Mouse (Mus musculus): ENCODE measurements around the gene Prkcb. TPM values are rescaled to one million over a fixed set of nuclear protein-coding genes. Genes with fewer than 3 reads are reported as not detected.

The Prkcb gene
- polyA plus RNA-seq, 1 experiment from 2014 or later = 2.1 TPM

DNA sequence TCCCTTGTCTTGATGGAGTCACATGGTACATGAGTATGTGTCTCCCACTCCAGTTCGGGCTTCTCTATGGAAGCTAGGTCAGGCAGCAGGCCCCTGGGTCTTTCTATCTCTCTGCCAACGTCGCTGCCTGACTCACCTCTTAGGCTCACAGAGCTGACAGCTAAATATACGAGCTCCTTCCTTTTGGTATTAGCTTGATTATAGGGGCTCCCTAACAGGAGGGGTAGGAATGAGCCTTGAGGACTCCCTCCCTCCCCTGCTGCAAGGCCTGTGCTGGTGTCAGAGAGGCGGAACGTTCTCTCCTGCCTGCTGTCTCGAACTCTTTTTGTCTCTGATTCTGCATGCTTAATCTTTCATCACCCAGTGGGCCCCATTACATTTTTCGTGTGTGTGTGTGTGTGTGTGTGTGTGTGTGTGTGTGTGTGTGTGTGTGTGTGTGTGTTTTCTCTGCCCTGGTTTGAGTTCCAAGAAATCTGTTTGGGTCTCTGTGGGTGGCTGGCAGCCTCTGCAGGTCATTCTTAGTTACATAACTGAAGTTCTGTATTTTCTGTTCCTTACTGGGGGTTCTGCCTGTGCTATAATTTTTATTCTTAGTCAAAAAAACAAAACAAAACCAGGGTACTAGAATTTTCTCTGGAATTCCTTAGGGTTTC, 33.6 kb downstream of the Prkcb start:
- H3K4me2 ChIP-seq (ENCODE audit: low read length) = no peak overlapping the region
- no peak overlapping the region for H3K9ac ChIP-seq (ENCODE audit: low read depth, low read length)
- WGBS = 52% methylated on average over 8 of the region's 8 CpGs
- no peak for ATAC-seq (replicated peaks; ENCODE audit: low FRiP score, low read depth)
- H3K9me3 ChIP-seq (replicated peaks; ENCODE audit: low read length) = no peaks in the 10 kb centered on the region
- H3K27me3 ChIP-seq (ENCODE audit: insufficient read depth, low read length) = no peaks in the 10 kb centered on the region
- TF ChIP-seq CTCF (IDR thresholded peaks at IDR 0.05; ENCODE audit: low read depth) = no peak
- H3K4me3 ChIP-seq (replicated peaks; ENCODE audit: low read depth, low read length) = no peak overlapping the region
- H3K4me1 ChIP-seq (replicated peaks; ENCODE audit: insufficient read depth, low read length) = no peaks in the 10 kb centered on the region
- H3K27ac ChIP-seq = no peak overlapping the region
- no peak for DNase-seq (ENCODE audit: low spot score)
- H3K36me3 ChIP-seq (ENCODE audit: insufficient read depth, low read length) = no peaks in the 10 kb centered on the region

GRCm38 (mm10) chr7:122327942-122328341, 39.4 kb downstream of the Prkcb start:
- Histone ChIP-seq H3K9me3 (replicated peaks; ENCODE audit: low read length) (no peaks in the 10 kb centered on the region), H3K27me3 (ENCODE audit: insufficient read depth, low read length) (no peaks in the 10 kb centered on the region), H3K27ac (no peak overlapping the region), H3K36me3 (ENCODE audit: insufficient read depth, low read length) (no peaks in the 10 kb centered on the region), H3K4me2 (ENCODE audit: low read length) (no peak overlapping the region), H3K9ac (ENCODE audit: low read depth, low read length) (no peak overlapping the region), H3K4me1 (replicated peaks; ENCODE audit: insufficient read depth, low read length) (no peaks in the 10 kb centered on the region), H3K4me3 (replicated peaks; ENCODE audit: low read depth, low read length) (no peak overlapping the region)
- TF ChIP-seq CTCF (IDR thresholded peaks at IDR 0.05; ENCODE audit: low read depth) = no peak
- no peak for ATAC-seq (replicated peaks; ENCODE audit: low FRiP score, low read depth)
- 89% methylated on average over 3 of the region's 3 CpGs for WGBS
- no peak for DNase-seq (ENCODE audit: low spot score)

DNA sequence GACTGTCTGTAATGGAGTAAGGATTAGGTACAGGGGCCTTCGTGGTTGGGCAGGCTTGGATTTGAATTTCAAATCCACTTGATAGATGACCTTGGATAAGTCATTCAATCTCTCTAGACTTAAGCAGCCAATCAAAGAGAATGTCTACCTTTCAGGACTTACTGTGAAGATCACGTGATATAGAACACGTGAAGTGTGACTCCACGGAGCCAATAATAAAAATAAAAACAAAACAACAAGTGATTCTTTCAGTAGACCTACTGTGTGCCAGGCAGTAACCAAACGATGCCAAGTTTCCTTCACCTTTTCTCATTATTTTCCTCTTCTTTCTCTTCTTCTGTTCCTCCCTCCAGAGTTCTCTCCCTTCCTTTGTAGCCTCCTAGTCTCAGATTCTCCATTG, 39.9 kb downstream of the Prkcb start:
- Histone ChIP-seq H3K4me3 (replicated peaks; ENCODE audit: low read depth, low read length) (no peak overlapping the region), H3K4me1 (replicated peaks; ENCODE audit: insufficient read depth, low read length) (no peaks in the 10 kb centered on the region), H3K9me3 (replicated peaks; ENCODE audit: low read length) (no peaks in the 10 kb centered on the region), H3K36me3 (ENCODE audit: insufficient read depth, low read length) (no peaks in the 10 kb centered on the region), H3K9ac (ENCODE audit: low read depth, low read length) (no peak overlapping the region), H3K27me3 (ENCODE audit: insufficient read depth, low read length) (no peaks in the 10 kb centered on the region), H3K4me2 (ENCODE audit: low read length) (no peak overlapping the region), H3K27ac (no peak overlapping the region)
- WGBS = 84% methylated on average over 5 of the region's 5 CpGs
- DNase-seq (ENCODE audit: low spot score) (no peak), ATAC-seq (replicated peaks; ENCODE audit: low FRiP score, low read depth) (no peak)
- no peak for TF ChIP-seq CTCF (IDR thresholded peaks at IDR 0.05; ENCODE audit: low read depth)

DNA sequence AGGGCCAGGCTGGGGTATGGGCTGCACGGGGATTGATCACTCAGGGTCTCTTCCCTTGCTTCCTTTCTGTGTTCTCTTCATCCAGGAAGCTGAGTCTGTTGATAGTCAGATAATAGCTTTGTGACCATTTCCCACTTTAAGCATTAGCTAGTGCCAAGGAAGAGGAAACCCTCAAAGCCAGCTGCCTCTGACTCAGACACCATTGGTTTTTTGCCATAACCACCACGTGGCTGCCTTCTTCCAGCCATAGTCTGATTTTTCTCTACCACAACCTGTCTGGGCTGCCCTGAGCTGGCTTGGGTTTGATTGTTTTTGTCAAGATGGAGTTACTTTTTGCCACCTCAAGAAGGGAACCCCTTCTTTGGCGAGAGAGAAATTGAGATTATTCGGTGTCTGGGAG, 41.0 kb downstream of the Prkcb start:
- 83% methylated on average over 4 of the region's 4 CpGs for WGBS
- H3K36me3 ChIP-seq (ENCODE audit: insufficient read depth, low read length) = no peaks in the 10 kb centered on the region
- H3K9ac ChIP-seq (ENCODE audit: low read depth, low read length) = no peak overlapping the region
- no peak overlapping the region for H3K4me2 ChIP-seq (ENCODE audit: low read length)
- no peak for ATAC-seq (replicated peaks; ENCODE audit: low FRiP score, low read depth)
- no peak for DNase-seq (ENCODE audit: low spot score)
- no peak overlapping the region for H3K4me3 ChIP-seq (replicated peaks; ENCODE audit: low read depth, low read length)
- no peak for TF ChIP-seq CTCF (IDR thresholded peaks at IDR 0.05; ENCODE audit: low read depth)
- no peaks in the 10 kb centered on the region for H3K9me3 ChIP-seq (replicated peaks; ENCODE audit: low read length)
- no peaks in the 10 kb centered on the region for H3K4me1 ChIP-seq (replicated peaks; ENCODE audit: insufficient read depth, low read length)
- H3K27me3 ChIP-seq (ENCODE audit: insufficient read depth, low read length) = no peaks in the 10 kb centered on the region
- no peak overlapping the region for H3K27ac ChIP-seq

DNA sequence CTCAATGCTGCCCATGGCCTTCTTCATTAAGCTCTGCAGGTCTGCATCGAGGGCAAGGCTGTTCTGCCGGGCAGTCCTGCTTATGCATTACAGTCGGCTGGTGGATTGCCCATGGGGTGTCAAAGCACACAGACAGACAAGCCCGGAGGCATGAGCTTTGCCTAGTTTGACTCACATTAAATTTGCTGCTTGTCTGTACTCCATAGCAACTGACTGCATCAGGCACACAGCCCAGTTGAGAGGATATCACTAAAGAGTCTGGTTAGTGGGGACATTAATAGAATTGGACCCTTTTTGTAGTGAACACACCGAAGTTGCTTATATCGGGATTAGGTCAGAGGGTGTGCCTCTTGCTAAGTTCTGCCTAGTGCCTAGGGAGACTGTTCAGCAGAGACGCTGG, 45.1 kb downstream of the Prkcb start:
- TF ChIP-seq CTCF (IDR thresholded peaks at IDR 0.05; ENCODE audit: low read depth) = no peak
- Histone ChIP-seq H3K4me2 (ENCODE audit: low read length) (no peak overlapping the region), H3K4me1 (replicated peaks; ENCODE audit: insufficient read depth, low read length) (no peaks in the 10 kb centered on the region), H3K9me3 (replicated peaks; ENCODE audit: low read length) (no peaks in the 10 kb centered on the region), H3K27me3 (ENCODE audit: insufficient read depth, low read length) (no peaks in the 10 kb centered on the region), H3K36me3 (ENCODE audit: insufficient read depth, low read length) (no peaks in the 10 kb centered on the region), H3K9ac (ENCODE audit: low read depth, low read length) (no peak overlapping the region), H3K4me3 (replicated peaks; ENCODE audit: low read depth, low read length) (no peak overlapping the region), H3K27ac (no peak overlapping the region)
- 84% methylated on average over 7 of the region's 7 CpGs for WGBS
- no peak for ATAC-seq (replicated peaks; ENCODE audit: low FRiP score, low read depth)
- no peak for DNase-seq (ENCODE audit: low spot score)

GRCm38 (mm10) chr7:122337302-122337701, 48.8 kb downstream of the Prkcb start:
- no peak for TF ChIP-seq CTCF (IDR thresholded peaks at IDR 0.05; ENCODE audit: low read depth)
- ATAC-seq (replicated peaks; ENCODE audit: low FRiP score, low read depth) (no peak), DNase-seq (ENCODE audit: low spot score) (no peak)
- Histone ChIP-seq H3K4me1 (replicated peaks; ENCODE audit: insufficient read depth, low read length) (no peaks in the 10 kb centered on the region), H3K36me3 (ENCODE audit: insufficient read depth, low read length) (no peaks in the 10 kb centered on the region), H3K4me3 (replicated peaks; ENCODE audit: low read depth, low read length) (no peak overlapping the region), H3K27me3 (ENCODE audit: insufficient read depth, low read length) (no peaks in the 10 kb centered on the region), H3K4me2 (ENCODE audit: low read length) (no peak overlapping the region), H3K9me3 (replicated peaks; ENCODE audit: low read length) (no peaks in the 10 kb centered on the region), H3K9ac (ENCODE audit: low read depth, low read length) (no peak overlapping the region), H3K27ac (no peak overlapping the region)
- WGBS = 93% methylated on average over 3 of the region's 3 CpGs

- Histone ChIP-seq H3K9me3 (replicated peaks; ENCODE audit: low read length) (no peaks in the 10 kb centered on the region), H3K27ac (no peak overlapping the region), H3K4me3 (replicated peaks; ENCODE audit: low read depth, low read length) (no peak overlapping the region), H3K4me2 (ENCODE audit: low read length) (no peak overlapping the region), H3K36me3 (ENCODE audit: insufficient read depth, low read length) (no peaks in the 10 kb centered on the region), H3K4me1 (replicated peaks; ENCODE audit: insufficient read depth, low read length) (no peaks in the 10 kb centered on the region), H3K9ac (ENCODE audit: low read depth, low read length) (no peak overlapping the region), H3K27me3 (ENCODE audit: insufficient read depth, low read length) (no peaks in the 10 kb centered on the region)
- WGBS = 52% methylated on average over 3 of the region's 3 CpGs
- no peak for ATAC-seq (replicated peaks; ENCODE audit: low FRiP score, low read depth)
- no peak for DNase-seq (ENCODE audit: low spot score)
- no peak for TF ChIP-seq CTCF (IDR thresholded peaks at IDR 0.05; ENCODE audit: low read depth)
Measured at GRCm38 (mm10) chr7:122338055-122338454, 49.5 kb downstream of the Prkcb start.
